Mouse (Mus musculus): ENCODE measurements around the gene Ramp1. TPM values are rescaled to one million over a fixed set of nuclear protein-coding genes. Genes with fewer than 3 reads are reported as not detected.

Gene Ramp1
- total RNA-seq, 1 experiment = 0.40 TPM

DNA sequence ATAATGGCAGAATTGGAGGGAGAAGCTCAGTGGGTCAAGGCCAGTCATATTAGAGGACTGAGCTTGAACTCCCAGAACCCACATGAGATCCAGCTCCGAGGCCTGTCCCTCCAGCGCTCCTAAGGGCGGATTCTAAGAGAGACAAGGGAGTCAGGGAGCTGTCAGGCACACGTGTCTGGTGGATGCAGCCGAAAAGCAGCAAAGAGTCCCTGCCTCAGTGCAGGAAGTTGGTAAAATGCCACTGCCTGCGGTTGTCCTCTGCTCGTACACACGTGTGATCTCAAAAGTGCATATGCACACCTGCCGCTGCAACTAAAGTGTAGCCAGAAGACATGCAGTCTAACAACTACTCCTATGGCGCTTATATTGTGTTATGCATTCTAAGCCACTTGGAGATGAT, 3.7 kb downstream of the Ramp1 start:
- H3K27ac ChIP-seq (ENCODE audit: insufficient read depth, low read depth, low read length, poor library complexity, severe bottlenecking) = no peak overlapping the region
- no peak for TF ChIP-seq CHD2 (IDR thresholded peaks at IDR 0.05; ENCODE audit: low read depth, low read length)
- no peak for TF ChIP-seq ZC3H11A (IDR thresholded peaks at IDR 0.05; ENCODE audit: borderline replicate concordance, low read depth, low read length)
- no peak for TF ChIP-seq ZNF384 (IDR thresholded peaks at IDR 0.05; ENCODE audit: low read depth, low read length)
- no peak for TF ChIP-seq HCFC1 (IDR thresholded peaks at IDR 0.05; ENCODE audit: borderline replicate concordance, insufficient read depth, low read length)
- TF ChIP-seq MAFK (IDR thresholded peaks at IDR 0.05; ENCODE audit: insufficient read depth, low read depth, low read length) = no peak
- no peak for DNase-seq (ENCODE audit: low read depth, low spot score)
- H3K9me3 ChIP-seq (ENCODE audit: control insufficient read depth, insufficient read depth, low read depth, low read length) = no peaks in the 10 kb centered on the region
- in situ Hi-C loops (cut with MboI; ENCODE audit: low sequenced_read_pairs in 2 of 2, unreplicated experiment in 2 of 2) = no loop called here
- H3K36me3 ChIP-seq (ENCODE audit: control insufficient read depth, insufficient read depth, low read length, poor library complexity, severe bottlenecking) = no peaks in the 10 kb centered on the region
- H3K4me3 ChIP-seq (ENCODE audit: insufficient read depth in 1 of 2, low read depth in 1 of 2, low read length in 2 of 2, poor library complexity in 1 of 2, severe bottlenecking in 1 of 2) = no peak overlapping the region
- H3K9ac ChIP-seq (ENCODE audit: insufficient read depth, low read depth, low read length, poor library complexity, severe bottlenecking) = no peak overlapping the region
- H3K4me1 ChIP-seq (ENCODE audit: control insufficient read depth in 2 of 2, insufficient read depth in 2 of 2, low read length in 2 of 2, poor library complexity in 1 of 2) = no peaks in the 10 kb centered on the region

DNA sequence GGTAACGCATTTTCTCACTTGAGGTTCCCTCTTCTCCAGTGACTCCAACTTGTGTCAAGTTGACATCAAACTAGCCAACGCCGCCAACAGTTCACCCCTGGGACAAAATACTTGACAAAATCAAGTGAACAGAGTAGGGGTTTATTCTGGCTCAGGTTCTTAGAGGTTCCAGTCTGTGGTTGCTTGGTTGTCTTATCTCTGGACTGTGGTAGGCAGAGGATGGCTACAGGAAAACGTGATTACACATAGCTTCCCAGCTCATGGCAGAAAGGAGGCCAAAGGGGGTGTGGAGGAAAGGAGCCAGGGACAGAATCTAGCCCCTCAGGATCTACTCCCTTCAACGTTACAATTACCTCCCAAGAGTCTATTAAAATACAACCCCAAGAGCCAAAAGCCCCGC, 7.1 kb downstream of the Ramp1 start:
- Histone ChIP-seq H3K9ac (ENCODE audit: insufficient read depth, low read depth, low read length, poor library complexity, severe bottlenecking) (no peak overlapping the region), H3K4me3 (ENCODE audit: insufficient read depth in 1 of 2, low read depth in 1 of 2, low read length in 2 of 2, poor library complexity in 1 of 2, severe bottlenecking in 1 of 2) (no peak overlapping the region), H3K4me1 (ENCODE audit: control insufficient read depth in 2 of 2, insufficient read depth in 2 of 2, low read length in 2 of 2, poor library complexity in 1 of 2) (no peaks in the 10 kb centered on the region), H3K27ac (ENCODE audit: insufficient read depth, low read depth, low read length, poor library complexity, severe bottlenecking) (no peak overlapping the region), H3K36me3 (ENCODE audit: control insufficient read depth, insufficient read depth, low read length, poor library complexity, severe bottlenecking) (no peaks in the 10 kb centered on the region), H3K9me3 (ENCODE audit: control insufficient read depth, insufficient read depth, low read depth, low read length) (no peaks in the 10 kb centered on the region)
- no peak for DNase-seq (ENCODE audit: low read depth, low spot score)
- TF ChIP-seq MAFK (IDR thresholded peaks at IDR 0.05; ENCODE audit: insufficient read depth, low read depth, low read length) = no peak
- TF ChIP-seq HCFC1 (IDR thresholded peaks at IDR 0.05; ENCODE audit: borderline replicate concordance, insufficient read depth, low read length) = no peak
- no peak for TF ChIP-seq CHD2 (IDR thresholded peaks at IDR 0.05; ENCODE audit: low read depth, low read length)
- no peak for TF ChIP-seq ZC3H11A (IDR thresholded peaks at IDR 0.05; ENCODE audit: borderline replicate concordance, low read depth, low read length)
- TF ChIP-seq ZNF384 (IDR thresholded peaks at IDR 0.05; ENCODE audit: low read depth, low read length) = no peak
- in situ Hi-C loops (cut with MboI; ENCODE audit: low sequenced_read_pairs in 2 of 2, unreplicated experiment in 2 of 2) = no loop called here

DNA sequence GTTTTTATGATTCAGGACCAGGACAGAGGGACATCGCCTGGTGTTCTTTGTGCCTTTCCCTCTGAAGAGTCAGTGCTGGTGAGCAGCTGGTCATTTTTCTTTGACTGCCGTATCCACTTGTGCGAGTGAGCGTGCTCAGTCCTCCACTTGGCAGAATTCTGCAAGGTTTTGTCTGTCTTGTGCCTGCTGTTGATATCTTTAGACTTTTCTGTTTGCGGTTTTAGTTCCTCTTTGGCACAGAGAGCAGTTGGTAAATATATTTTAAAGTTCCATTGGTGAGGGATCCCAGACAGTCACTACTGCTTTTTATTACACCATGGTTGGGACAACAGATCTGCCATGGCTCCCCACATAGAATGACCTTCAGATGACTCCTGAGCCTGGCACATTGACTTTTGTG, 7.7 kb downstream of the Ramp1 start:
- H3K4me3 ChIP-seq (ENCODE audit: insufficient read depth in 1 of 2, low read depth in 1 of 2, low read length in 2 of 2, poor library complexity in 1 of 2, severe bottlenecking in 1 of 2) = no peak overlapping the region
- H3K27ac ChIP-seq (ENCODE audit: insufficient read depth, low read depth, low read length, poor library complexity, severe bottlenecking) = no peak overlapping the region
- H3K9me3 ChIP-seq (ENCODE audit: control insufficient read depth, insufficient read depth, low read depth, low read length) = no peaks in the 10 kb centered on the region
- no peak for TF ChIP-seq ZNF384 (IDR thresholded peaks at IDR 0.05; ENCODE audit: low read depth, low read length)
- TF ChIP-seq MAFK (IDR thresholded peaks at IDR 0.05; ENCODE audit: insufficient read depth, low read depth, low read length) = no peak
- TF ChIP-seq HCFC1 (IDR thresholded peaks at IDR 0.05; ENCODE audit: borderline replicate concordance, insufficient read depth, low read length) = no peak
- TF ChIP-seq ZC3H11A (IDR thresholded peaks at IDR 0.05; ENCODE audit: borderline replicate concordance, low read depth, low read length) = no peak
- TF ChIP-seq CHD2 (IDR thresholded peaks at IDR 0.05; ENCODE audit: low read depth, low read length) = no peak
- H3K36me3 ChIP-seq (ENCODE audit: control insufficient read depth, insufficient read depth, low read length, poor library complexity, severe bottlenecking) = no peaks in the 10 kb centered on the region
- H3K9ac ChIP-seq (ENCODE audit: insufficient read depth, low read depth, low read length, poor library complexity, severe bottlenecking) = no peak overlapping the region
- H3K4me1 ChIP-seq (ENCODE audit: control insufficient read depth in 2 of 2, insufficient read depth in 2 of 2, low read length in 2 of 2, poor library complexity in 1 of 2) = no peaks in the 10 kb centered on the region
- DNase-seq (ENCODE audit: low read depth, low spot score) = no peak
- in situ Hi-C loops (cut with MboI; ENCODE audit: low sequenced_read_pairs in 2 of 2, unreplicated experiment in 2 of 2) = no loop called here

DNA sequence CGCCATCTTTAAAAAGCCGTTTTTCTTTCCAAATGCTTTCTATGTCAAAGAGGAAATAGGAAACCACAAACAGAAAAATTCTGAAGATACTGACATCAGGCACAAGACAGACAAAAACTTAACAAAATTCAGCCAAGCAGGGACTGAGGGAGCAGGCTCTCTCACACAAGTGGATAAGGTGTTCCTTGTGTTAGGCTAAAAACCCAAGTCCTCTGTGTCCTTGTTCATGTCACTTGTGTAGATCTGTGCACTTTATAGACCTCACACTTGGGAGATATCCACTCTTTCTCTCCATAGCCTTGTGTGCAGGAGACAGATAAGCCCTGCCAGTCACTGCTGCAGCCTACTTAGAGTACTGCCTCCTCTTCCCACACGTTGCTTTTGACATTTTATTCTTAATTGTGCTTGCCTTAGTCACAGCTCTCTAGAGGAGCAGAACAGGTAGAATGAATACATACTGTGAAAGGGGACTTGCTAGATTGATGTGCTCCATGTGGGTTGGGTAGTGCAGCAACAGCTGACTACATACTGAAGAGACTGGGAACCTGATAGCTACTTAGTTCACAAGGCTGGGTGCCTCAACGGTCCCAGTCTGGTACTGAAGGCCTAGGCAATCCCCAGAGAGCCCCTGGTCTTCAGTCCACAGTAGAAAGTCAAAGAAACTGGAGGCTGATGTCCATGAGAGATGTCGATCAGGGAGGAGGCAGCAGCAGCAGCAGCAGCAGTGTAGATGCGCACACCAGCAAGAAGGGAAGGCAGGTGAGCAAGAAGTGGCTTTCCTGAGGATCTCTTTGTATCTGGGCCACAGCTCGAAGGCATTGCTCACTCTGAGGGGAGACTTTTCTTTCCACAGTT, 8.4 kb downstream of the Ramp1 start:
- no peak overlapping the region for H3K9ac ChIP-seq (ENCODE audit: insufficient read depth, low read depth, low read length, poor library complexity, severe bottlenecking)
- no peaks in the 10 kb centered on the region for H3K4me1 ChIP-seq (ENCODE audit: control insufficient read depth in 2 of 2, insufficient read depth in 2 of 2, low read length in 2 of 2, poor library complexity in 1 of 2)
- no peak for DNase-seq (ENCODE audit: low read depth, low spot score)
- no peak overlapping the region for H3K4me3 ChIP-seq (ENCODE audit: insufficient read depth in 1 of 2, low read depth in 1 of 2, low read length in 2 of 2, poor library complexity in 1 of 2, severe bottlenecking in 1 of 2)
- no peaks in the 10 kb centered on the region for H3K9me3 ChIP-seq (ENCODE audit: control insufficient read depth, insufficient read depth, low read depth, low read length)
- H3K27ac ChIP-seq (ENCODE audit: insufficient read depth, low read depth, low read length, poor library complexity, severe bottlenecking) = no peak overlapping the region
- in situ Hi-C loops (cut with MboI; ENCODE audit: low sequenced_read_pairs in 2 of 2, unreplicated experiment in 2 of 2) = no loop called here
- TF ChIP-seq ZC3H11A (IDR thresholded peaks at IDR 0.05; ENCODE audit: borderline replicate concordance, low read depth, low read length) = no peak
- TF ChIP-seq HCFC1 (IDR thresholded peaks at IDR 0.05; ENCODE audit: borderline replicate concordance, insufficient read depth, low read length) = no peak
- TF ChIP-seq CHD2 (IDR thresholded peaks at IDR 0.05; ENCODE audit: low read depth, low read length) = no peak
- TF ChIP-seq ZNF384 (IDR thresholded peaks at IDR 0.05; ENCODE audit: low read depth, low read length) = no peak
- no peak for TF ChIP-seq MAFK (IDR thresholded peaks at IDR 0.05; ENCODE audit: insufficient read depth, low read depth, low read length)
- H3K36me3 ChIP-seq (ENCODE audit: control insufficient read depth, insufficient read depth, low read length, poor library complexity, severe bottlenecking) = no peaks in the 10 kb centered on the region

All from ES-E14 (cell line).